Mouse (Mus musculus) kidney, adult 2 months (tissue): ENCODE results near the gene Fam187a. TPM values are rescaled to one million over a fixed set of nuclear protein-coding genes. Genes with fewer than 3 reads are reported as not detected.

Experiments
- DNase-seq: peaks from one replicate; pipeline ENCODE4 v3.0.0; 2021
- H3K27ac ChIP-seq: fragments of 200-500 bp; 2 replicates; pipeline ENCODE4 v1.5.1; 2012; ENCODE audit warnings: low read depth, low read length, control low read depth, inconsistent platforms; ENCODE audit not compliant: insufficient read depth
- H3K27me3 ChIP-seq: fragments of 200-500 bp; replicated peaks from 2 replicates; pipeline ENCODE4 v1.6.1; 2012; ENCODE audit warnings: mild to moderate bottlenecking, moderate library complexity, low read length, inconsistent platforms; ENCODE audit not compliant: control insufficient read depth, insufficient read depth
- H3K36me3 ChIP-seq: fragments of 200-500 bp; 2 replicates; pipeline ENCODE4 v1.6.1; 2012; ENCODE audit warnings: mild to moderate bottlenecking, moderate library complexity, low read length, inconsistent platforms; ENCODE audit not compliant: control insufficient read depth, insufficient read depth
- H3K4me1 ChIP-seq: fragments of 200-500 bp; 2 replicates; pipeline ENCODE4 v1.6.1; 2011; ENCODE audit warnings: low read length; ENCODE audit not compliant: control insufficient read depth, insufficient read depth
- H3K4me3 ChIP-seq: fragments of 200-500 bp; 2 replicates; pipeline ENCODE4 v1.5.1; 2011; ENCODE audit warnings: mild to moderate bottlenecking, low read depth, low read length, control low read depth; ENCODE audit not compliant: insufficient read depth
- CTCF ChIP-seq: fragments of 200-500 bp; conservative IDR thresholded peaks from 2 replicates; pipeline ENCODE4 v1.5.1; 2011; ENCODE audit warnings: low read depth, mild to moderate bottlenecking, control low read depth, low read length, moderate library complexity, mixed read lengths; ENCODE audit not compliant: insufficient read depth, insufficient read length
- POLR2A ChIP-seq: fragments of 200-500 bp; IDR thresholded peaks from one replicate; pipeline ENCODE4 v1.6.1; 2011; ENCODE audit warnings: low read depth, low read length, control low read depth
- WGBS: fragments of 180-500 bp; shearing (Covaris S2); methylation state at CpG from one replicate; pipeline ENCODE4 v1.1.7; 2018; 5-methylcytosine and 5-hydroxymethylcytosine counted together
- polyA plus RNA-seq: library from polyadenylated mRNA; depleted of rRNA; stranded (reverse); fragments of >200 nt; gene quantifications from 2 replicates; pipeline ENCODE4 v1.2.3, GENCODE M21; 2012

Gene Fam187a
- polyA plus RNA-seq, 1 experiment: not detected

DNA sequence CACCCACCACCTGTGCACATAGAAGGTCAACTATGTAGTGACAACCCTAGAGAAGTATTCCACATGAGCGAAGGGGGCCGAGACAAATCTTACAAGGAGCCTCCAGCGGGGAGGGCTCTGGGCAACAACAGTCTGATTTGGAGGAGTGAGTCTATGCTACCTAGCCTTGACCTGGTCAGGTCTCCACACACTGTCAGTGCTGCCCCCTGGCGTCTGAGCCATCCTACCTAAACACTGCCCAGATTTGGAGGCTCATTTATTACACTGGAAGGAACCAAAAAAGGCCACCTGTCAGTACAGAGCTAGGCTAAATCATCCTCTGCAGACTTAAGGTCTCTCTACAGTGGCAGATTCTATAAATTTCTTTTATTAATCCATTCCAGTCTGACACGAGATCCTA is 33.1 kb upstream of the Fam187a start:
- WGBS: 58% methylated on average over 5 of the region's 5 CpGs
- DNase-seq: peak; percentile 72
- TF ChIP-seq CTCF (peak; percentile 79), POLR2A (no peak)

DNA sequence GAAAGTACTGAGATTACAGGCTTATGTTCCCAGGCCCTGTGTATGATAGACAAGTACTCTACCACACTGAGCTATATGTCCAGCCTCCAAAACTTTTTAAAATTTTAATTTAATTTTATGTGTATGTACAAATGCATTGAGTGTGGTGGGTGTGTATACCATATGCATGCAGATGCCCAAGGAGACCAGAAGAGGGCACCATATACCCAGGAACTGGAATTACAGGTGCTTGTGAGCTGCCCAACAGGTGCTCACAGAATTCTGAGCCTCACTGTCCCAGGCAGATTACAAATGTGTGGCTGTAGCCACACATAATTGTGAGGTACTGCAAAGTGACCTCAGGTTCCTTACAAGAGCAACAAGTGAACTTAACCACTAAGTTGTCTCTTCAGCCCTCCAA is 31.2 kb upstream of the Fam187a start:
- DNase-seq: no peak
- no peak overlapping the region for H3K27ac ChIP-seq
- H3K36me3 ChIP-seq: peaks cover 3% of the 10 kb centered on the region
- H3K4me3 ChIP-seq: no peak overlapping the region
- TF ChIP-seq POLR2A: no peak
- TF ChIP-seq CTCF: peak; percentile 29
- H3K27me3 ChIP-seq: no peaks in the 10 kb centered on the region
- no peaks in the 10 kb centered on the region for H3K4me1 ChIP-seq

More for the DNA sequence above, 33.1 kb upstream of the Fam187a start:
- Histone ChIP-seq H3K4me3 (no peak overlapping the region), H3K4me1 (no peaks in the 10 kb centered on the region), H3K27me3 (no peaks in the 10 kb centered on the region), H3K27ac (no peak overlapping the region), H3K36me3 (peaks cover 5% of the 10 kb centered on the region)

- TF ChIP-seq POLR2A (no peak), CTCF (no peak)
- H3K27ac ChIP-seq: no peak overlapping the region
- no peak overlapping the region for H3K4me3 ChIP-seq
- H3K36me3 ChIP-seq: peaks cover 3% of the 10 kb centered on the region
- 92% methylated on average over 6 of the region's 6 CpGs for WGBS
- DNase-seq: no peak
- H3K27me3 ChIP-seq: no peaks in the 10 kb centered on the region
- no peaks in the 10 kb centered on the region for H3K4me1 ChIP-seq
Measured at GRCm38 (mm10) chr11:102855941-102856340, 29.0 kb upstream of the Fam187a start.

DNA sequence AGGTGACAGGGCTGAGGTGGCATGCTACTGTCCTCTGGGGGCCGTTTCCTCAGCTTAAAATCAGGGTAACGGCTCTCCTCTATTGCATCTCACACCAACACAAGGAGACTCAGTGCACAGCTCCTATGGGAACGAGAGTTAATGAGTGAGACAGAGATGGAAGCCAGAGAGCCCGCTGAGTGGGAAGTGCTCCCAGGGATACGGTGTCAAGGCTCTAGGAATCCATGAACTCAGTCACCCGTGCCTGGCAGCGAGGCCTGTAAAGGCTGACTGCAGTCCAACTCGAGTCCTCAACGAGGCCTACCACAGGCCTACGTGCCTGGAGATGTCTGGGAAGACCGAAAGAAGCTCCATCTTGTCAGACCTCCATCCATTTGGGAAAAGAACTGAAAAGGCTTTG is 26.0 kb upstream of the Fam187a start:
- WGBS: 68% methylated on average over 11 of the region's 11 CpGs
- H3K27me3 ChIP-seq: no peaks in the 10 kb centered on the region
- no peak for DNase-seq
- no peak overlapping the region for H3K4me3 ChIP-seq
- peaks cover 5% of the 10 kb centered on the region for H3K36me3 ChIP-seq
- no peak overlapping the region for H3K27ac ChIP-seq
- no peak for TF ChIP-seq POLR2A
- TF ChIP-seq CTCF: no peak
- H3K4me1 ChIP-seq: no peaks in the 10 kb centered on the region

DNA sequence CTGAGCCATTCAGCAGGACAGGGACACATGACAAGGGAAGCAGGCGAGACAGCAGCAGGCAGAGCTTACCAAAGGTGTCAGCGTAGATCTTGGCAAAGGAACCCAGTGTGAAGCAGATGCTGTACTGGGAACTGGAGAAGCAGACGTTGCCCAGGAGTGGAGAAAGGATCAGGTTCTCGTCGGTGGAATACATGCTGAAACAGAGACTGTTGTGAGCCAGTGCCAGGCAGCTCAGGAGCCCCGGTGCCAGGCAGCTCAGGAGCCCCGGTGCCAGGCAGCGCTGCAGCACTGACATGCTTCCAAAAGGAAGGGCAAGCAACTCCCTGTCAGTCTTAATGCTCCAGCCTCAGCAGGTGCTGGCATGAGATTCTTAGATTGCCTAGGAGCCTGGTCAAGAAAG is 25.0 kb upstream of the Fam187a start:
- H3K27me3 ChIP-seq: no peaks in the 10 kb centered on the region
- peaks cover 2% of the 10 kb centered on the region for H3K36me3 ChIP-seq

DNA sequence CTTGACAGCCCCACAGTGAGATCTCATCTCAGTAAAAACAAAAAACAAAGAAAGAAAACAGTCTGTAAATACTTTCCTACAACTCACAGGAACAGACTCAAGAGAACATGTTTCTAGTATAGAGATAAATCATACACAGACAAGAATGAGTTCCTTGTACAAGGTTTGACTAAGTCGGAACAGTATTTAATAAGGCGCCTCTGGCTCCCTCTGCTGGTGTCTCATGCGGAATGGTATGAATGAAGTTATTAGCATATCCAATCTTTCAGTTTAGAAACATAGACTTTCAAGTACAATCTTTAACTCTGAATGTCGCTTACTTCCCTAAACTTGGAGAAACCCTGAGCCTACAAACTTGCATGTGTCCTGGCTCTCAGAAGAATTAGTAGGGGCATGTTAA is 20.7 kb upstream of the Fam187a start:
- peak; percentile 74 for DNase-seq
- peaks cover 2% of the 10 kb centered on the region for H3K36me3 ChIP-seq
- no peak overlapping the region for H3K27ac ChIP-seq
- no peak overlapping the region for H3K4me3 ChIP-seq
- no peaks in the 10 kb centered on the region for H3K4me1 ChIP-seq
- TF ChIP-seq POLR2A (no peak), CTCF (peak; percentile 53)
- WGBS: 22% methylated on average over 4 of the region's 4 CpGs
- no peaks in the 10 kb centered on the region for H3K27me3 ChIP-seq

More for the DNA sequence above, 25.0 kb upstream of the Fam187a start:
- no peak overlapping the region for H3K27ac ChIP-seq
- no peak overlapping the region for H3K4me3 ChIP-seq
- 92% methylated on average over 8 of the region's 8 CpGs for WGBS
- no peak for DNase-seq
- no peak for TF ChIP-seq POLR2A
- TF ChIP-seq CTCF: no peak
- no peaks in the 10 kb centered on the region for H3K4me1 ChIP-seq

GRCm38 (mm10) chr11:102874801-102875334 is 10.1 kb upstream of the Fam187a start:
- TF ChIP-seq CTCF (no peak), POLR2A (no peak)
- peaks cover under 1% of the 10 kb centered on the region; the same call in 1 of the 2 replicates for H3K36me3 ChIP-seq
- WGBS: 87% methylated on average over 7 of the region's 7 CpGs

DNA sequence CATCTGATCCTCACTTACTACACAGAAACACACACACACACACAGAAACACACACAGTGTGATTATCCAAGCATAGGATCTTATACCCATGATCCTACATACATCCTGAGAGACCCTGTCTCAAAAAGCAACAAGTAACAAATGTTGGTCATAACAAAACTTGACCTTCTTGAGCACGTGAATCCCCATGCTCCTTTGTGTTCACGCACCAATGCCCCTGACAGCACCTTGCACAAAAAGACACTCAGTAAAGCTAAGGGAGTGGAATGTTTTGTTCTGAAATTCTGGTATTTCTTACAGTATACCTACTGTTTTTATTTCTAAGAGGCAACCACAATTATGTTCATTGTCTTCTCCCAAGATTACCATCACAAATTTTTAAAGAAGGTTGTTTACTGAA is 5.4 kb upstream of the Fam187a start:
- TF ChIP-seq CTCF (no peak), POLR2A (no peak)
- Histone ChIP-seq H3K36me3 (no peaks in the 10 kb centered on the region), H3K27me3 (no peaks in the 10 kb centered on the region), H3K4me1 (peaks cover 3% of the 10 kb centered on the region; the same call in 1 of the 2 replicates), H3K27ac (no peak overlapping the region), H3K4me3 (no peak overlapping the region)
- 46% methylated on average over 2 of the region's 2 CpGs for WGBS
- no peak for DNase-seq

More at GRCm38 (mm10) chr11:102874801-102875334, 10.1 kb upstream of the Fam187a start:
- no peak for DNase-seq
- H3K4me3 ChIP-seq: no peak overlapping the region
- no peaks in the 10 kb centered on the region for H3K4me1 ChIP-seq
- no peak overlapping the region for H3K27ac ChIP-seq
- H3K27me3 ChIP-seq: no peaks in the 10 kb centered on the region
